Mouse (Mus musculus) cerebellum, postnatal 10 days (tissue): ENCODE results near the gene Mrpl44.

ENCODE experiments used
- DNase-seq, 2 experiments: peaks; one replicate each; pipeline ENCODE4 v3.0.0; 2021; ENCODE audit warnings: mixed read lengths in 2 of 2

Mrpl44 gene

DNA sequence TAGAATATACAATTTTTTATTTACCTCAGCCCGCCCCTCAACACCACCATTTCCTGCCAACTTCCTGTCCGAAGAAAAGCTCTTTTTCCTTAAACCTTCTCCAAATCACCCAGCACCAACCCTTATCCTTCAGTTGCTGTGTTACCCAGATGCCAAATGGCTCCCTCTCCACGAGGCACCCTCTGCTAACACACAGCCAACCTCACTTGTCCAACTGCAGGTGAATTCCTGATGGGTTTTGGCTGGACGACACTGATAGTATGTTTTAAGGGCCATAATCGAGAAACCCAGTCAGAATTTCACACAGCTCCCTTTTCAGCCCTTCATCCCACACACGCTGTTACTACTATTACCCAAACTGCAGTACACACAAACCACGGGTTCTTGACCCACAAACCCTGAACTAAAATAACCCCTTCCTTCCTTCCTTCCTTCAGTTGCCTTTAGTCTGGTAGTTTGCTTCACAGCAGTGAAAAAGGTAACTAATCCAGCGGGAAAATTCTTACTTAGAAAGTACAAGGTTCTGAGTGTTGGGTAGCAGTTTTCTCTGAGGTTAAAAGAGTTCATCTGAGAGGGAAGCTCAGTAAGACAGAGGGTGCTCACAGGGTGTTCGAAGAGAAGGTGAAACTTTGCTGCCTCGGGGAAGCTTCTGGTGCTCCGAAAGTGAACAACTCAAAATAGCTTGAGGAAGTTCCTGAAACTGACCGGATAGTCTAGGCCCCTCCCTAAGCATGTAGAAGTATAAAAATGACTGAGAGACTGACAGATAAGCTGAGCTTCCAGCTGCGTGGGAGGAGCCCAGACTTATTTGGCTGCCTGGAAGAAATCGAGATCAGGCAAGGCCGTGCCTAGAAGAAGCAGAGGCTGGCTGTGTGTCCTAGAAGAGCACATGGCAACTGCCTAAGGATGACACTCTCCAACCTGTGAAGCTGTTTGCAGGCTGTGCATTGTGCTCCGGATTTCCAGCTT, 13.3 kb upstream of the Mrpl44 start:
- DNase-seq = peak in 1 of 2 experiments; percentile 14

- DNase-seq = no peak
Measured at GRCm38 (mm10) chr1:79764031-79764430, 11.8 kb upstream of the Mrpl44 start.

DNA sequence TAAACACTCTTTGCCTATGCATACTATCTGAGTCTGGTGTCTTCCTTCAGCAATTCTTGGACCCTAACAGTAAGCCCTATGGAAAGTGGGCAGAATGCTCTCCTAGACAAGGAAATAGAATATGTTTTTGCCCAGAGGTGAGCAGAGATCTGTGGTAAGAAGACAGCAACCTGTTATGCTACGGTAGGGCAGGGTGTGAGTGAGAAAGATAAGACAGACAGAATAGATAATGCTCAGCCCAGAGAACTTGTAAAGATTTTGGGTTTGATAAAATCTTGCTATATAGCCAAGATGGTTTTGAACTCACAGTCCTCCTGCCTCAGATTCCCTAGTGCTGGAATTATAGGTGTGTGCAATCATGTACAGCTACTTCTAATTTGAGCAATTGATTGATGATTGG, 11.3 kb upstream of the Mrpl44 start:
- DNase-seq = no peak

DNA sequence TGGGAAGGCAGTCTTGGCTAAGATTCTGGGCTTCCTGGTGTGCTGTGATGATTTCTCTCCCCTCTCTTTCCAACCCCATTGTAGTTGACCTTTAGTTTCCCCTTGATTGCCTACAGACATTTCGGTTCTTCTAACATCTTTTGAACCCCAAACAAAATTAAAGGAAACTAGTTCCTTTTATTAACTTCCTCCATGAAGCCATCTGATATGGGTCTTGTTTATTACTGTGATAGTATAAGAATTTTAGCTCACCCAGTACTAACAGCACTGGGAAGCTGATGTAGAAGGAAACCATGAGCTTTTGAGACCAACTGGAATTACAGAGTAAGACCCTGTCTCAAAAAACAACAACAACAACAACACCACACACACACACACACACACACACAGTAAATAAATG, 7.6 kb upstream of the Mrpl44 start:
- no peak for DNase-seq

- no peak for DNase-seq
Measured at GRCm38 (mm10) chr1:79774164-79774780, 1.5 kb upstream of the Mrpl44 start.

GRCm38 (mm10) chr1:79778011-79778410, 2.2 kb downstream of the Mrpl44 start:
- no peak for DNase-seq

- peak in 1 of 2 experiments; percentile 15 for DNase-seq
Measured at GRCm38 (mm10) chr1:79782433-79782832, 6.6 kb downstream of the Mrpl44 start.

GRCm38 (mm10) chr1:79786267-79786927, 10.6 kb downstream of the Mrpl44 start:
- DNase-seq = peak; percentile 63 to 67

- no peak for DNase-seq
Measured at GRCm38 (mm10) chr1:79797084-79797483, 21.3 kb downstream of the Mrpl44 start.

- DNase-seq = no peak
Measured at GRCm38 (mm10) chr1:79802858-79803427, 27.1 kb downstream of the Mrpl44 start.

- DNase-seq = no peak
Measured at GRCm38 (mm10) chr1:79803614-79804013, 27.8 kb downstream of the Mrpl44 start.

GRCm38 (mm10) chr1:79806865-79807264, 31.0 kb downstream of the Mrpl44 start:
- peak; percentile 63 to 67 for DNase-seq

GRCm38 (mm10) chr1:79809447-79809846, 33.6 kb downstream of the Mrpl44 start:
- no peak for DNase-seq

- no peak for DNase-seq
Measured at GRCm38 (mm10) chr1:79815446-79815845, 39.6 kb downstream of the Mrpl44 start.

DNA sequence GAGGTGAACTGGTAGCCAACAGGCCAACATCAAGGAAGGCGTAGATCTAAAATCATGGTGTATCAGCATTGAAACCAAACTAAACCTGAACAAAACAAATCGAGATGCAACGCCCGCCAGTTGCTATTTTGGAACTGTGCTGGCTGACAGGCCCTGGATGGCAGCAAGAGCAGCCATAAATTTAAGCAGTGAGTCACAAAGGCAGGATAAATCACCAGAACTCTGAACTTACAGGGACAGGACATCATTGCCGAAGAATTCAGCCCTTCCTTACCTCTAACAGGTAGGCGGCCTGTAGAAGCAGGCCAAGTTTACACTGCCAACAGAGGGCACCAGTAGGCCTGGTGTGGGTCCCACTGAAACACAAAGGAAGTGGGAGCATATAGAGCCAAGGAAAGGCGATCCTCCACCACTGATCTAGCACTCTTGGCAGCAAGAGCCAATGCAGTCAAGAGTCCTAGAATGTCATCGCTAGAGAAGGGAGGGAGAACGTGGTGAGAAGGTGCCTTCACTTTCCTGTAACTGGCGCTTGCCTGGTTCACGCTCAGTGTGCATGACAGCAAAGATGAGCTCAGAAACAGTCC, 43.6 kb downstream of the Mrpl44 start:
- no peak for DNase-seq

GRCm38 (mm10) chr1:79822806-79823525, 47.1 kb downstream of the Mrpl44 start:
- peak; percentile 58 to 67 for DNase-seq

DNA sequence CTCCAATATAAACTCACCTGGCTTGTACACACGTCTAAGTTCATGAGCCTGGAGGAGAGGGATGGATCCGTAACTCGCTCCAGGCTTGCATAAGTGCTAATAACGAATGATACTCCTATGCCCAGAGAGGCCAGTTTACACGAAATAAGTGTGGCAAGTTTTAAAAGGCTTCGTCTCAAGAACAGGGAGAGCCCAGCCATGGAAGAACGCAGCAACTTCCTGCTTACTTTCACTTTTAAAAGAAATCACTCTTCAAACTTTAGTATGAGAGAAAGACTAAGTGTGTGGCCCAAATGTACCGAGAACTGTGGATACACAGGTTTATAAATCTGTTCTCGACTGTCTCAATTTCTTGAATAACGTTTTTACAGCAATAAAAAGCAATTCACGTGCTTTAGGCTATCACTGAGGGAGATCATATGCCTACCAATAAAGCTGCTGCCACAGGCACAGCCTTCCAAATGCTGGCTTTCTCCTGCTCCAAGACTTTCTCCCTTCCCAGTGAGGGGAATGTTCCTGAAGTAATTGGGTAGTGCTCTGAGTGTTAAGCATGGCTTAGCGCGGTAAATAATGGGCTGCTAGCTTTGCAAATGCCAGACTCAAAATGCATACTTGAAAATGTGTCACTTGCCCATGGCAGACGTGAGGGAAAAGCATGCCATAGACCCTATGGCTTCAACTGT, 48.3 kb downstream of the Mrpl44 start:
- DNase-seq = no peak
